Mouse (Mus musculus): ENCODE results near the gene Ociad1.

DNA sequence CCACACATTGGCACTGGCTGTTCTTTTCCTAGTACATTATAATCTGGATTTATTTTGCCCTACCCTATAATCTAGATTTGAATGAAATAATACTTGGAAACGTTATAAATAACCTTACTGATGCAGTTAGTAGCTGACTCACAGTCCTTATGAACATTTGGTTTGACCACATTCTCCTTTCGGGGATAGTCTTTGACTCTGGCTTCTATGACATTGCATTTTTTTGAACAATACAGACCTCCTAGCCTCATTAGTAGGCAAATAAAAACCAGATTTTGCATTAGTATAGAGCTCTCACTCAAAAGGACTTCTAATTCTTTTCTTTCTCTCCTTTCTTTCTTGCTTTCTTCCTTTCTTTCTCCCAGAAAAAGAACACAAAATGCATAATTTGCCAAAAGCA, 2.7 kb upstream of the Ociad1 start:
- TF ChIP-seq POLR2A (IDR thresholded peaks at IDR 0.05; ENCODE audit: low read depth, low read length) (no peak), CTCF (IDR thresholded peaks at IDR 0.05; ENCODE audit: extremely low read depth, insufficient read depth, insufficient read length, insufficient replicate concordance) (no peak)
